Mouse (Mus musculus): Measurements from ENCODE around the gene Ano7.

DNA sequence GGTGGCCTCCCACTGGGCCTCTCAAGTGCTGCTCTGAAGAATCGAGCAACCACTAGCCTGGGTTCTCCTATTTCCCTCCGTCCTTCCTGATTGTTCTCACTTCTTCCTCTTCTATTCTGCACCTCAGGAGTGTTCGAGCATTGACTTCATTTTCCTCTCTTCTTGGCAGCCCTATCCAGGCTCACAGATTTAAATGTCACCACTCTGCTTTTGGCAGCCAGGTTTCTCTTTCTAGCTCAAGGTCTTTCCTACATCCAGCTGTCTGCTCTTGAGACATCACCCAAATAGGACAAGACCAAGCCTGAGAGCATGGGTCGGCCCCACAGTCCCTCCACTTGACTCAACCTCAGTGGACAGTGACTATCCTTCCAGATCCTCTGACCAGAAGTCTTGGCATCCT is 11.1 kb upstream of the Ano7 start:
- no peak for TF ChIP-seq CTCF (IDR thresholded peaks at IDR 0.05; ENCODE audit: control insufficient read depth, insufficient read depth, low read length)
- TF ChIP-seq POLR2A (IDR thresholded peaks at IDR 0.05; ENCODE audit: borderline replicate concordance, control insufficient read depth, low read depth, low read length) = no peak
